Mouse (Mus musculus): ENCODE results near the gene Fndc11. TPM values are rescaled to one million over a fixed set of nuclear protein-coding genes. Genes with fewer than 3 reads are reported as not detected.

The Fndc11 gene
- total and polyA plus RNA-seq, 3 experiments: not detected

DNA sequence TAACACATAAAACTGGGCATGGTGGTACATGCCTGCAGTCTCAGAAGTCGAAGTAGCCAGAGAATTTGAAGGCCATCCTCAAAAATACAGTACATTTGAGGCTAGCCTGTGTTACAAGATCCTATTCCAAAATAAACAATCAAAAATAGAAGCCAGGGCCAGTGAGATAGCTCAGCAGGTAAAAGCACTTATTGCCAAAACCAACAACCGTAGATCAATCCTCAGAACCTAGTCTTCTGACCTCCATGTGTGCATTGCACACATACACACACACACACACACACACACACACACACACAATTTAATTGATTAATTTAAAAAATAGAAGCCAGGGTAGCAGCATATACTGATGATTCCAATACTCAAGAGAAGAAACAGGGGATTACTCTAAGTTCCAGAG is 47.0 kb downstream of the Fndc11 start:
- H3K27ac ChIP-seq (ENCODE audit: control insufficient read depth, low read depth, low read length): no peak overlapping the region
- no peak overlapping the region for H3K4me3 ChIP-seq (ENCODE audit: control insufficient read depth in 1 of 2, insufficient read depth in 1 of 2, low read depth in 2 of 2, low read length in 2 of 2)
- DNase-seq (ENCODE audit: low read depth, low spot score): no peak
- H3K36me3 ChIP-seq (ENCODE audit: control insufficient read depth in 1 of 2, insufficient read depth in 2 of 2, low read length in 2 of 2): peaks cover 0 to 9% of the 10 kb centered on the region in 2 experiments; a peak in 2 of 4 replicates
- no peak for TF ChIP-seq POLR2AphosphoS5 (IDR thresholded peaks at IDR 0.05; ENCODE audit: borderline replicate concordance, low read depth, low read length)
- TF ChIP-seq CHD1 (IDR thresholded peaks at IDR 0.05; ENCODE audit: low read depth, low read length): no peak
- no peak for TF ChIP-seq ZNF384 (IDR thresholded peaks at IDR 0.05; ENCODE audit: low read depth, low read length)
- TF ChIP-seq ZMIZ1 (IDR thresholded peaks at IDR 0.05; ENCODE audit: low read depth, low read length): no peak
- no peak for TF ChIP-seq MEF2A (IDR thresholded peaks at IDR 0.05; ENCODE audit: extremely low read depth, insufficient replicate concordance, low read depth, low read length, poor library complexity, severe bottlenecking)
- no peak for TF ChIP-seq UBTF (IDR thresholded peaks at IDR 0.05; ENCODE audit: borderline replicate concordance, insufficient read depth, low read depth, low read length)
- TF ChIP-seq USF1 (IDR thresholded peaks at IDR 0.05; ENCODE audit: low read depth, low read length): no peak
- no peak for TF ChIP-seq NELFE (IDR thresholded peaks at IDR 0.05; ENCODE audit: low read depth, low read length)
- TF ChIP-seq MYC (IDR thresholded peaks at IDR 0.05; ENCODE audit: low read depth, low read length): no peak
- no peak for TF ChIP-seq TAL1 (IDR thresholded peaks at IDR 0.05; ENCODE audit: low read length)
- no peak for TF ChIP-seq HCFC1 (IDR thresholded peaks at IDR 0.05; ENCODE audit: low read depth, low read length)
- TF ChIP-seq MXI1 (IDR thresholded peaks at IDR 0.05; ENCODE audit: low read depth, low read length): no peak
- TF ChIP-seq SMC3 (IDR thresholded peaks at IDR 0.05; ENCODE audit: low read depth, low read length): no peak
- no peaks in the 10 kb centered on the region for H3K27me3 ChIP-seq (ENCODE audit: control insufficient read depth in 1 of 2, insufficient read depth in 2 of 2, low read length in 2 of 2)
- H3K4me1 ChIP-seq (ENCODE audit: control insufficient read depth in 1 of 2, insufficient read depth in 2 of 2, low read length in 2 of 2): no peaks in the 10 kb centered on the region
- no peak overlapping the region for H3K9ac ChIP-seq (ENCODE audit: control insufficient read depth, low read depth, low read length, poor library complexity, severe bottlenecking)
- no peaks in the 10 kb centered on the region for H3K9me3 ChIP-seq (replicated peaks; ENCODE audit: insufficient read depth, low read length)
- no peaks in the 10 kb centered on the region for H3K79me2 ChIP-seq (ENCODE audit: control insufficient read depth, insufficient read depth, low read length, poor library complexity)

DNA sequence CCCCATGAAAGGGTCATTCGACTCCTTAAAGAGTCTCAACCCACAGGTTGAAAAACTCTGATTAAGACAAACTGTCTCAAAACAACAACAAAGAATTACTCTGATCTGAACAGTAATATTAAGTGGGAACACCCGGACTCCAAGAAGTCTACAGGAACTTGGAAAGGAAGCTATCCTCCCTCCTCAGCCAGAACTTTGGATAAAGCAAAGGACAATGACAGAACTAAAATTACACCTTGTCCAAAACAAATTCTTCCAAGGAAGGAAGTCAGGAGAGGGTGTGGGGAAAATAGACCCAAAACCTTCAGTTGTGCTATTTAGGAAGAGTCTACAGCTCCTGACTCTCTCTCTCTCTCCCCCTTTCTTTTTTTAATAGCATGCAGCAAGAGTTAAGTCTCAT is 52.3 kb downstream of the Fndc11 start:
- no peak for DNase-seq (ENCODE audit: low read depth, low spot score)
- no peak overlapping the region for H3K4me3 ChIP-seq (ENCODE audit: control insufficient read depth in 1 of 2, insufficient read depth in 1 of 2, low read depth in 2 of 2, low read length in 2 of 2)
- H3K27me3 ChIP-seq (ENCODE audit: control insufficient read depth in 1 of 2, insufficient read depth in 2 of 2, low read length in 2 of 2): no peaks in the 10 kb centered on the region
- H3K36me3 ChIP-seq (ENCODE audit: control insufficient read depth in 1 of 2, insufficient read depth in 2 of 2, low read length in 2 of 2): peaks cover 4% of the 10 kb centered on the region in 2 experiments; a peak in 3 of 4 replicates
- H3K4me1 ChIP-seq (ENCODE audit: control insufficient read depth in 1 of 2, insufficient read depth in 2 of 2, low read length in 2 of 2): peaks cover 0 to 4% of the 10 kb centered on the region in 2 experiments; a peak in 1 of 4 replicates
- no peaks in the 10 kb centered on the region for H3K79me2 ChIP-seq (ENCODE audit: control insufficient read depth, insufficient read depth, low read length, poor library complexity)
- TF ChIP-seq MXI1 (IDR thresholded peaks at IDR 0.05; ENCODE audit: low read depth, low read length): no peak
- no peak for TF ChIP-seq MAX (IDR thresholded peaks at IDR 0.05; ENCODE audit: low read length)
- no peak overlapping the region for H3K27ac ChIP-seq (ENCODE audit: control insufficient read depth, low read depth, low read length)
- H3K9me3 ChIP-seq (replicated peaks; ENCODE audit: insufficient read depth, low read length): no peaks in the 10 kb centered on the region
- H3K9ac ChIP-seq (ENCODE audit: control insufficient read depth, low read depth, low read length, poor library complexity, severe bottlenecking): no peak overlapping the region

Other genes starting within 250 kb of the Fndc11 start
- 0.13 and 0.23 TPM in 2 replicates for gene Col20a1, start 233.5 kb upstream of the Fndc11 start, total RNA-seq (2012; rRNA removed)
- gene Col20a1, start 233.5 kb upstream of the Fndc11 start, polyA plus RNA-seq (2012; ENCODE audit: insufficient read depth in 1 of 2, insufficient read length in 2 of 2, low read depth in 1 of 2, low replicate concordance in 2 of 2, missing spikeins in 1 of 2): under 1 TPM in 1 of 2 experiments, not detected in 1; 0.40 TPM
- 0.03 and 0.12 TPM in 2 replicates for gene Chrna4, start 176.5 kb upstream of the Fndc11 start, total RNA-seq (2012; rRNA removed)
- gene Chrna4, start 176.5 kb upstream of the Fndc11 start, polyA plus RNA-seq (2012; ENCODE audit: insufficient read depth in 1 of 2, insufficient read length in 2 of 2, low read depth in 1 of 2, low replicate concordance in 2 of 2, missing spikeins in 1 of 2): not detected
- 0.13 and 0.19 TPM in 2 replicates for gene Kcnq2, start 84.7 kb upstream of the Fndc11 start, total RNA-seq (2012; rRNA removed)
- under 1 TPM in 1 of 2 experiments, not detected in 1; 0.57 TPM for gene Kcnq2, start 84.7 kb upstream of the Fndc11 start, polyA plus RNA-seq (2012; ENCODE audit: insufficient read depth in 1 of 2, insufficient read length in 2 of 2, low read depth in 1 of 2, low replicate concordance in 2 of 2, missing spikeins in 1 of 2)
- gene Eef1a2, start 63.0 kb upstream of the Fndc11 start, total RNA-seq (2012; rRNA removed): not detected in 2 replicates
- gene Eef1a2, start 63.0 kb upstream of the Fndc11 start, polyA plus RNA-seq (2012; ENCODE audit: insufficient read depth in 1 of 2, insufficient read length in 2 of 2, low read depth in 1 of 2, low replicate concordance in 2 of 2, missing spikeins in 1 of 2): not detected
- gene Ppdpf, start 32.8 kb upstream of the Fndc11 start, total RNA-seq (2012; rRNA removed): 18.1 and 20.2 TPM in 2 replicates
- gene Ppdpf, start 32.8 kb upstream of the Fndc11 start, polyA plus RNA-seq (2012; ENCODE audit: insufficient read depth in 1 of 2, insufficient read length in 2 of 2, low read depth in 1 of 2, low replicate concordance in 2 of 2, missing spikeins in 1 of 2): 10 to 100 TPM in 1 of 2 experiments, not detected in 1; 73.4 TPM
- not detected in 2 replicates for gene Ptk6, start 17.2 kb upstream of the Fndc11 start, total RNA-seq (2012; rRNA removed)
- not detected for gene Ptk6, start 17.2 kb upstream of the Fndc11 start, polyA plus RNA-seq (2012; ENCODE audit: insufficient read depth in 1 of 2, insufficient read length in 2 of 2, low read depth in 1 of 2, low replicate concordance in 2 of 2, missing spikeins in 1 of 2)
- not detected in 2 replicates for gene Srms, start 6.8 kb upstream of the Fndc11 start, total RNA-seq (2012; rRNA removed)
- gene Srms, start 6.8 kb upstream of the Fndc11 start, polyA plus RNA-seq (2012; ENCODE audit: insufficient read depth in 1 of 2, insufficient read length in 2 of 2, low read depth in 1 of 2, low replicate concordance in 2 of 2, missing spikeins in 1 of 2): under 1 TPM in 1 of 2 experiments, not detected in 1; 0.04 TPM
- gene Helz2, start 22.0 kb downstream of the Fndc11 start, total RNA-seq (2012; rRNA removed): 6.2 and 6.3 TPM in 2 replicates
- 10 to 100 TPM in 1 of 2 experiments, not detected in 1; 12.0 TPM for gene Helz2, start 22.0 kb downstream of the Fndc11 start, polyA plus RNA-seq (2012; ENCODE audit: insufficient read depth in 1 of 2, insufficient read length in 2 of 2, low read depth in 1 of 2, low replicate concordance in 2 of 2, missing spikeins in 1 of 2)
- 8.2 and 8.3 TPM in 2 replicates for gene Gmeb2, start 68.0 kb downstream of the Fndc11 start, total RNA-seq (2012; rRNA removed)
- gene Gmeb2, start 68.0 kb downstream of the Fndc11 start, polyA plus RNA-seq (2012; ENCODE audit: insufficient read depth in 1 of 2, insufficient read length in 2 of 2, low read depth in 1 of 2, low replicate concordance in 2 of 2, missing spikeins in 1 of 2): 10 to 100 TPM in 1 of 2 experiments, not detected in 1; 16.9 TPM
- not detected in 2 replicates for gene Stmn3, start 94.5 kb downstream of the Fndc11 start, total RNA-seq (2012; rRNA removed)
- not detected for gene Stmn3, start 94.5 kb downstream of the Fndc11 start, polyA plus RNA-seq (2012; ENCODE audit: insufficient read depth in 1 of 2, insufficient read length in 2 of 2, low read depth in 1 of 2, low replicate concordance in 2 of 2, missing spikeins in 1 of 2)
- 54.2 and 54.7 TPM in 2 replicates for gene Rtel1, start 99.7 kb downstream of the Fndc11 start, total RNA-seq (2012; rRNA removed)
- gene Rtel1, start 99.7 kb downstream of the Fndc11 start, polyA plus RNA-seq (2012; ENCODE audit: insufficient read depth in 1 of 2, insufficient read length in 2 of 2, low read depth in 1 of 2, low replicate concordance in 2 of 2, missing spikeins in 1 of 2): 10 to 100 TPM in 1 of 2 experiments, not detected in 1; 87.0 TPM
- 22.5 and 30.7 TPM in 2 replicates for gene Zgpat, start 144.9 kb downstream of the Fndc11 start, total RNA-seq (2012; rRNA removed)
- gene Zgpat, start 144.9 kb downstream of the Fndc11 start, polyA plus RNA-seq (2012; ENCODE audit: insufficient read depth in 1 of 2, insufficient read length in 2 of 2, low read depth in 1 of 2, low replicate concordance in 2 of 2, missing spikeins in 1 of 2): 10 to 100 TPM in 1 of 2 experiments, not detected in 1; 28.0 TPM
- 34.4 and 36.8 TPM in 2 replicates for gene Arfrp1, start 145.4 kb downstream of the Fndc11 start, total RNA-seq (2012; rRNA removed)
- 10 to 100 TPM in 1 of 2 experiments, not detected in 1; 68.8 TPM for gene Arfrp1, start 145.4 kb downstream of the Fndc11 start, polyA plus RNA-seq (2012; ENCODE audit: insufficient read depth in 1 of 2, insufficient read length in 2 of 2, low read depth in 1 of 2, low replicate concordance in 2 of 2, missing spikeins in 1 of 2)
- 13.4 and 18.7 TPM in 2 replicates for gene Lime1, start 160.1 kb downstream of the Fndc11 start, total RNA-seq (2012; rRNA removed)
- gene Lime1, start 160.1 kb downstream of the Fndc11 start, polyA plus RNA-seq (2012; ENCODE audit: insufficient read depth in 1 of 2, insufficient read length in 2 of 2, low read depth in 1 of 2, low replicate concordance in 2 of 2, missing spikeins in 1 of 2): 10 to 100 TPM in 1 of 2 experiments, not detected in 1; 27.4 TPM
- 0.10 and 0.23 TPM in 2 replicates for gene Zbtb46, start 239.4 kb downstream of the Fndc11 start, total RNA-seq (2012; rRNA removed)
- gene Zbtb46, start 239.4 kb downstream of the Fndc11 start, polyA plus RNA-seq (2012; ENCODE audit: insufficient read depth in 1 of 2, insufficient read length in 2 of 2, low read depth in 1 of 2, low replicate concordance in 2 of 2, missing spikeins in 1 of 2): under 1 TPM in 1 of 2 experiments, not detected in 1; 0.64 TPM

Data from MEL (cell line).